Mouse (Mus musculus) monocyte, adult 2 months (primary cell): ENCODE data around the gene Nek7.

ENCODE experiments used
- DNase-seq, 2 experiments: peaks; one replicate each; pipeline ENCODE4 v3.0.0; 2022; ENCODE audit warnings: low spot score in 2 of 2, low read depth in 1 of 2

Nek7 gene

GRCm38 (mm10) chr1:138516946-138517345, 103.0 kb downstream of the Nek7 start:
- no peak for DNase-seq

- no peak for DNase-seq
Measured at GRCm38 (mm10) chr1:138515362-138515761, 104.6 kb downstream of the Nek7 start.

- DNase-seq: no peak
Measured at GRCm38 (mm10) chr1:138513982-138514381, 106.0 kb downstream of the Nek7 start.

GRCm38 (mm10) chr1:138510566-138510965, 109.4 kb downstream of the Nek7 start:
- no peak for DNase-seq

- no peak for DNase-seq
Measured at GRCm38 (mm10) chr1:138507446-138508043, 112.4 kb downstream of the Nek7 start.

GRCm38 (mm10) chr1:138507014-138507413, 112.9 kb downstream of the Nek7 start:
- DNase-seq: no peak

- DNase-seq: no peak
Measured at GRCm38 (mm10) chr1:138504228-138504627, 115.7 kb downstream of the Nek7 start.

GRCm38 (mm10) chr1:138500691-138501090, 119.2 kb downstream of the Nek7 start:
- DNase-seq: no peak

GRCm38 (mm10) chr1:138500155-138500554, 119.8 kb downstream of the Nek7 start:
- no peak for DNase-seq

- DNase-seq: no peak
Measured at GRCm38 (mm10) chr1:138499461-138499860, 120.5 kb downstream of the Nek7 start.

- DNase-seq: no peak
Measured at GRCm38 (mm10) chr1:138491382-138492097, 128.4 kb downstream of the Nek7 start.

GRCm38 (mm10) chr1:138487569-138487968, 132.4 kb downstream of the Nek7 start:
- DNase-seq: no peak

- no peak for DNase-seq
Measured at GRCm38 (mm10) chr1:138480694-138481093, 139.2 kb downstream of the Nek7 start.

GRCm38 (mm10) chr1:138465352-138465751, 154.6 kb downstream of the Nek7 start:
- no peak for DNase-seq

GRCm38 (mm10) chr1:138461425-138461824, 158.5 kb downstream of the Nek7 start:
- no peak for DNase-seq

GRCm38 (mm10) chr1:138449476-138449851, 170.5 kb downstream of the Nek7 start:
- DNase-seq: no peak

GRCm38 (mm10) chr1:138448635-138449475, 171.1 kb downstream of the Nek7 start:
- no peak for DNase-seq

GRCm38 (mm10) chr1:138446846-138447245, 173.1 kb downstream of the Nek7 start:
- no peak for DNase-seq
